Mouse (Mus musculus): ENCODE data around the gene Trp53rka. TPM values are rescaled to one million over a fixed set of nuclear protein-coding genes. Genes with fewer than 3 reads are reported as not detected.

Trp53rka gene
- 26.1 TPM for polyA plus RNA-seq (2017; shearing (Covaris generic))

GRCm38 (mm10) chr2:165492648-165493553 lies at the start of gene Trp53rka:
Gene Trp53rka (minus strand): TSS chr2:165493324.

GRCm38 (mm10) chr2:165503259-165504203 lies 10.4 kb upstream of the Trp53rka start, which contains the start of gene Slc2a10:
Gene Slc2a10 (plus strand): TSS chr2:165503787.

GRCm38 (mm10) chr2:165473003-165473402 lies 20.1 kb downstream of the Trp53rka start, which contains the start of gene Slc13a3:
Gene Slc13a3 (minus strand): TSS chr2:165473230.

Other genes starting within 250 kb of the Trp53rka start
- 32.5 TPM for gene Slc35c2, start 205.5 kb downstream of the Trp53rka start, polyA plus RNA-seq (2017; shearing (Covaris generic))
- gene Elmo2, start 166.8 kb downstream of the Trp53rka start, polyA plus RNA-seq (2017; shearing (Covaris generic)) = 41.0 TPM
- not detected for gene Zfp663, start 124.6 kb downstream of the Trp53rka start, polyA plus RNA-seq (2017; shearing (Covaris generic))
- gene Zfp334, start 105.1 kb downstream of the Trp53rka start, polyA plus RNA-seq (2017; shearing (Covaris generic)) = not detected
- not detected for gene Ocstamp, start 92.9 kb downstream of the Trp53rka start, polyA plus RNA-seq (2017; shearing (Covaris generic))
- not detected for gene Slc13a3, start 20.1 kb downstream of the Trp53rka start, polyA plus RNA-seq (2017; shearing (Covaris generic))
- not detected for gene Slc2a10, start 10.5 kb upstream of the Trp53rka start, polyA plus RNA-seq (2017; shearing (Covaris generic))
- 28.1 TPM for gene Eya2, start 101.7 kb upstream of the Trp53rka start, polyA plus RNA-seq (2017; shearing (Covaris generic))

Measured in naive thymus-derived CD4-positive, alpha-beta T cell, adult 5 months (primary cell).